Mouse (Mus musculus) erythroid progenitor cell, adult 5-6 weeks (primary cell): ENCODE results near the gene Ccdc142. TPM values are rescaled to one million over a fixed set of nuclear protein-coding genes. Genes with fewer than 3 reads are reported as not detected.

Source experiments
- ATAC-seq: replicated peaks from 2 replicates; pipeline ENCODE4 v1.8.0; 2016; ENCODE audit warnings: moderate number of reproducible peaks, mild to moderate bottlenecking, moderate TSS enrichment, inconsistent platforms; ENCODE audit not compliant: poor library complexity, low FRiP score, severe bottlenecking
- total RNA-seq, 2 experiments: library from RNA; stranded (forward) in 1 of 2; stranded (reverse) in 1 of 2; fragments of 150-400 nt in 1 of 2; fragments of 186-747, 209-891 nt in 1 of 2; gene quantifications; 2 replicates each; pipeline versions ENCODE4 v1.2.3 to v1.2.4; 2015 to 2017; ENCODE audit warnings: low replicate concordance in 2 of 2

Gene Ccdc142
- total RNA-seq, 2 experiments from 2014 or later: not detected

DNA sequence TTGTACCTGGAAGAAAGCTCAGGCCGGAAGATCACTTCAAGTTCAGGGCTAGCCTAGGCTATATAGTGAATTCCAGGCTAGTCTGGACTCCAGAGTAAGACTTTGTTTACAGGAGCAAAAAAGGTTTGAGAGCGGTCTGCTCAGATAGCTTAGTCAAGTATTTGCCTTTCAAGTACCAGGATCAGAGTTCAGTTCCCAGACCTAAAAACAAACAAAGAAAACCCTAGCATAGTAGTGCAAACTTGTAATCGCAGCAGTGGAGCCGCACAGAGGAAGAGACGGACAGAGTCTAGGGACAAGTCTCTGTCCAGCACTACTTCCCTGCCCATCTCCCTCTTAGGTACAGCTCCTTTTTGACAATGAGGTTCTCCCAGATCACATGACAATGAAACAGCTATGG lies 21.2 kb upstream of the Ccdc142 start:
- ATAC-seq: no peak

DNA sequence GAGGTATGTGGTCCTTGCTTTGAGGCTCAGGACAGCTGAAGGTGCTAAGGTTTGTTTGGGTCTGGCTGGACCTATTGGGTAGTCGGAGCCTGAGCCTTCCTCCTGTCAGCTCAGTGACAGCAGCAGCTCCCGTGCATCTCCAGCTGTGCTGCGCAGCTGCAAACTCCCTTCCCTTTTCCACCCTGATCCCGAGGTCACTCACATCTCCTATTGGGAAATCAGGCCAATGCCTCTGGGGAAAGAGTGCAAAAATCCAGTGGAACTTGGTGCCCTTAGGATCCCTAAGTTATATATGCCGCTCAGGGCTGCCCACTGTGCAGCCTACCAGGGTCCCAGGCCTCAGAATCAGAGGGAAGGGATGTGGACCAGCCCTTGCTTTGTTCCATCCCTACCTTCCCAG lies 17.9 kb upstream of the Ccdc142 start:
- no peak for ATAC-seq

DNA sequence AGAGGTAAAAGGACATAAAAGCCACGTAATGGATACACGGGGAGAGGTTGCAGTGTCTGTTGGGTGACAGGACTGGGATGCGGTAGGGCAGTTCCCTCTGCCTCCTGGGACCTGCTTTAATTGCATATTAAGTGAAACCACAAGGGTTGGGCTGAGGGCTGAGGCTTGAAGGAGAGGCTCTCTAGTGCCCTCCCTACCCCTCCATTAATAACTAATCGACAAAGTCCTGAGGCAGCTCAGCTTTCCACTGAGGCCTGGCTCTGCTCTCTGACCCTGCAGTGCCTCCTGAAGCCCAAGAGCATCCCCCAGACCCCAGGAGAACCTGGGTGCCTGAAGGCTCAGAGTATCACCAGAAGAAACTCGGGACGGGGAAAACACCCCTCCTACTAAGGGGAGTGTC lies 16.9 kb upstream of the Ccdc142 start:
- ATAC-seq: no peak

DNA sequence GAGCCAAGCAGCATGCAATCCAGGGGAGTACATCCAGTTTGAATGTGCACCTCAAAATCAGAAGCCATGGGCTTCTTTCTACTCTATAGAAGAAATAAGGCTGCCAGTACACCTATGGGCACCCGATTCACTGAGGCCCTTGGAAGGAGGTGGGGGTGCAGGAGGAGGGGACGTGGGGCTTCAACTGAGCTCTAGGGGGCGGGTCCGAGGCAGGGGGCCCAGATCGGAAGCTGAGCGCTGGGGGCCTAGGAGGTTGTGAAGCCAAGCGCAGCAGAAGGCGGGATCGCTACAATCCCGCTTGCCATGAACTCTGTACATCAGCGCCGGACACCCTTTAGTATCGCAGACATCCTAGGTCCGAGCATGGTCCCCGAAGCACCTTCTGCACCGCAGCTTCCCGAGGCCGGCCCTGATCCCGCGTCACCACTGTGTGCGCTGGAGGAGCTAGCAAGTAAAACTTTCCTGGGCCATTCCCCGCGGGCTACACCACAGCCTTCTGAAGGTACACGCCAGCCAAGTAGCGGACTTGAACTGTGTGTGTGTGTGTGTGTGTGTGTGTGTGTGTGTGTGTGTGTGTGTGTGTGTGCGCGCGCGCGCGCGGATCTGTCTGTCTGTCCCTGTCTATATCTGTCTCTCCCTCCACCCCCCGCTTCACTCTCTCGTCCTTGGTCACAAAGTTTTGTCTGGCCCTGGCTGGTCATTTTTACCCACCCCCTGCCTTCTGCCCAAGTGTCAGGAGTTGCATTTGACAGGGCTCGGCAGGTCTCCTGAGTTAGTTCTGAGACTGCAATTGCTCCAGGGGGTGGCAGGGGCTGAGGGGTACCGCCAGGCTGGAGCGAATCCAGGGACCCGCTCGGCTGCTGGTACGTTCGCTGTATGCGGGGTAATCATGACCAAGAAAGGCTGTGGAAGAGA lies 15.0 kb upstream of the Ccdc142 start, which contains the start of gene Lbx2:
Lbx2 (plus strand) TSS at position 247 of the 915 bp plus-strand sequence.
- ATAC-seq: no peak

DNA sequence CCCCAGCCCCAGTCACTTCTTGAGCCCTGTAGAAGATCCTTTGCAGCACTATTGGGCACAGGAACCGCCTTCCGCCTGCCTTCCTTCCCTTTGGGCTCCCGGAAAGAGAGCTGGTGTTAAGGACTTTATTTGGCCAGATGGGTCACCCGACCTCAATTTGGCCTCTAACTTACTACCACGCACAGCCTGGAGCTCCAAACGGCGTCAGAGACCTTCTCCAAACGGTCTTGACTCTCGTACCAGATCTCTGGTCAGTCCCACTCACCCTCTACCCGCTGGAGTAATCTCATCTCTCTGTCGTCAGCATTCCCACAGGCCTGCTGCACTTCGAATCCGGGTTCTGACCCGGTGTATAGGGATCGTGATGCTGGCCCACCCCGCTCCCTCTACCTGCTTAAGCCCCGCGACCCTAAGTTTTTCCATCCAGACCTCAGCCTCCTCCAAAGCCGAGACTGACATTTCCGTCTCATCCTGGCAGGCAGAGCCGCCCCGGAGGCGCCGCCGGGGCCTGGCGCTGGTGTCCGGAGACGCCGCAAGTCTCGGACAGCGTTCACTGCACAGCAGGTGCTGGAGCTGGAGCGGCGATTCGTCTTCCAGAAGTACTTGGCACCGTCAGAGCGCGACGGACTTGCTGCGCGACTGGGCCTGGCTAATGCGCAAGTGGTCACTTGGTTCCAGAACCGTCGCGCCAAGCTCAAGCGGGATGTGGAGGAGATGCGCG lies 14.0 kb upstream of the Ccdc142 start:
- ATAC-seq: no peak

DNA sequence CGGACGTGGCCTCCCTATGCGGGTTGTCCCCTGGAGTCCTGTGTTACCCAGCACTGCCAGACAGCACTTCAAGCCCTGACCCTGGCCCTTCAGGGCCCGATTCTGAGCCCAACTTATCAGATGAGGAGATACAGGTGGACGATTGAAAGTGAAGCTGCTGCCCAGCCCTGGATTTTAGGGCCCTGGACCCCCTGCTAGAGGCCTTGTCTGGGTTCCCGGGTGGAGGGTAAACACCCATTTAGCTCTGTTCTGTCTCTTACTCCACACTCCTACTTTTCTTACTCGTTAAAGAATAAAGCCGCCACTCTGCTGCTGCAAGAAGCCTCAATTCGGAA lies 13.5 kb upstream of the Ccdc142 start:
- ATAC-seq: 0 out of 2 replicates have a peak, but pooled peaks have one; percentile 30

DNA sequence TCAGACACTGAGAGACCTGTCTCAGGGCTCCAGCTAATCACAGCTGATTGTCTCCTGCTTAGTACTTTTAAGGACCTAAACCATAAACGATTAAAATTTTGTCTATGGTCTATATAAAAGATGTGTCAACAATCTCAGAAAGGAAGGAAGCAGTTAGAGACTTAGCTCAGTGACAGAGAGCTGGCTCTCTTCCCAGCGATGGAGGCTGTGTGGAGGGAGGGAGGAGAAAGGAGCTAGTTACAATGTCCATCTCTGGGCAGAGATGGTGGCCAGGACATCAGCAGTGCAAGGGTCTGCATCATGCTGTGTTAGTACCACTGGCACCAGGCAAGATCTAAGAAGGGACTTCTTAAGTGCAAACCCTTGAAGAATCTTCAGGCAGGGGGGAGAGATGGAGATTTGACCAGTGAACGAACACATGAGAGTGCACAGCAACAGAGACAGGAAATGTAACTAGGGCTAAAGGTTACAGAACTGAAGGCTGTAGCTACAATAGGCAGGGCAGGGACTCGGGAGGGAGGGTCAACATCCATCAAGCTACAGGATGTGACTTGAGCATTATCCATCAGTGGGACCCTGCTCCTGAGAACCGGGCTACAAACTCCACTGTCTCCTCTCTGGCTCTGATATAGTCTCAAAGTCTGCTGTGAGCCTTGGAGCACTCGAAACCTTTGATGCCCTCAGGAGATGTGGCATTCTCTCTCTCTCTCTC lies 8.8 kb upstream of the Ccdc142 start:
- ATAC-seq: no peak

DNA sequence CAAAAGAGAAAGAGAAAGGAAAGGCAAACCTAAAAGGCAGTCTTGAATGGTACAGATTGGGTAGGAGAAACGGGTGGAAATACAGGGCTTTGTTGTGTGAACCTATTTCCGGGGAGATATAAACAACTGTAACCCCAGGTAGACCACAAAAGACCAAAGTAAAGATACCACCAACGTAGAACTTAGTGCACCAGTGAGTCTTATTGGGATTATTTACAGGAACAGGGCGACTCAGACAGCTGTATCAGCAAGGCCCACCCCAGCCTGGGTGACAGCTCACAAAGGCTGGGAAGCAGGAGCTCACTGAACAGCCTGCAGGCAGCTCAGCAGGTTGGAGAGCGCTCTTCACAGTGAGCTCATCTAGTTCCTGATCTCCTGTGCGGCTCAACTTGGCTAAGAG lies 5.4 kb upstream of the Ccdc142 start:
- ATAC-seq: 0 out of 2 replicates have a peak, but pooled peaks have one; percentile 32

DNA sequence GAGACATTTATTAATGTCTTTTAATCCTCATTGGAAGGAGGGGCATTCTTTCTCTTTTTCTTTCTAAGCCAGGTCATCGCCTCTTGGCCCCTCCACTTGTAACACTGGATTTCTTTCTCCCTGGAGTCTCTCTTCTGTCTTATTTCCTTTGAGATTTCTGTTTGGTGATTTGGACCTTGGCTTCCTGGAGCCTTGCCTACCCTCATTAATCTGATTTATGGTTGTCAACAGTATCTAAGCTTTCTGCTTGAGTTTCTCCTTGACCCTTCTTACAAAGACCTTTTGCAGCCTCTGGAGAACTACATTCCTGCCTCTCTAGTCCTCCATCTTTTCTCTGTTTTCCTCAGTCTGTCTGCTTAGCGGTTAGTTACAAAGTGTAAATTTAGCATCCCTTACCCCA lies 3.0 kb upstream of the Ccdc142 start:
- ATAC-seq: no peak

DNA sequence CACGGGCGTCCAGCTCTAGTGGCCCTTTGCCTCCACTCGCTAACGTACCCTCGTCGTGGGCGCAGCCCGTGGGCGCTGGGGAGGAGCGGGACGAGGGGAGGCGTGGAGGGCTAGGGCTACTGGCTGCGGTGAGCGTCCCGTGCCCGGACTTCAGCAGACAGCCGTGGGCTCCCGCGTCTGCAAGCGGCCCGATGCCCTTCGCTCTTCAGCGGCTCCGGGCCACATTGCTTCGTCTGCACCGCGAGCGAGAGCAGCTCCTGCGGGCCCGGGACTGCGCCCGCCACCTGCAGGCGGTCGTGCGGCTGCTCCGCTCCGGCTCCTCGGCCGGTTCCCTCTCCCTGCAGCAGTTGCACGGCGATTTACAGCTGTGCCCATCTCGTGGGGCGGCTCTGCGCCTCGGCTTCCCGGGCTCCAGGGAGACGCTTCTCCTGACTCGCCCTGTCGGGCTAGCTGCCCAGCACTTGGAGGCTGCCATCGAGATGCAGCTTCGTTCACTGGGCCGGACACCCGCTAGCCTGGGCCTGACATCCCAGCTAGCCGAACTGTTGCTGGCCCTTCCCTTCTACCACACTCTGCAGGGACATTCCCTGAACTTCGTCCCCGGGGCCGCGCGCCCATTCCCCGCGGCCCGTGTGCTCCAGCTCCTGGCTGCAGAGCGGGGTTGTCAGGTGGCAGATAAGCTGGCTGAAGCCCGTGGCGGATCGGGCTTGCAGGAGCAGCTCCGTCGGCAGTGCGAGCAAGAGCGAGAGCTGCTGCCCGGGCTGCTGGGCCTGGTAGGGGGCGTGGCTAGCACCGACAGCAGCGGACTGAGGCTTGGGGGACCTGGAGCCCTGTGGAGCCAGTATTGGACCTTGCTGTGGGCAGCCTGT lies 521 bp downstream of the Ccdc142 start:
- ATAC-seq: peak; percentile 82

DNA sequence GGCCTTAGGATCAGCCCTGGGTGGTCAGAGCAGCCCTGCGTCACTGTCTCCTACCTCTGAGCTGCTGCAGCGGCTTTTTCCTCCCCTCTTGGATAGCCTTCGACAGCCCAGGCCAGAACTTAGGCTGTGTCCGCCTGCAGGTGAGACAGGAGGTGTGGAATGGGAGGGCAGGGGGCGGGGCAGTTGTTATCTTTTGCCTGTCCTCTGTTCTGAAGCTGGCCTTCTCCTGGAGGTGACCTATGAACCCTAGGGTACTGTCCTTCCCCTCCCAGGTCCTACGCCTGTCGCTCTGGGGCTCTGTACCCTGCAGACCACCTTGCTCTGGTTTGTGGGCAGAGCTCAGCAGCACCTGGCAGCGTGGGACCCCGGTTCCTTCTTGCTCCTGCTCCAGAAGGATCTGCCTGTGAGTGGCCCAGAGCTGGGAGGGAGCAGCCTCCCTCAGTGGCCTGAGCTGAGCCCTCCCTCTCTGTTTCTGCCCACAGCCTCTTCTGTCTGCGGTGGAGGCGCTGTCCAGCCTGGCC lies 1.8 kb downstream of the Ccdc142 start:
- no peak for ATAC-seq

DNA sequence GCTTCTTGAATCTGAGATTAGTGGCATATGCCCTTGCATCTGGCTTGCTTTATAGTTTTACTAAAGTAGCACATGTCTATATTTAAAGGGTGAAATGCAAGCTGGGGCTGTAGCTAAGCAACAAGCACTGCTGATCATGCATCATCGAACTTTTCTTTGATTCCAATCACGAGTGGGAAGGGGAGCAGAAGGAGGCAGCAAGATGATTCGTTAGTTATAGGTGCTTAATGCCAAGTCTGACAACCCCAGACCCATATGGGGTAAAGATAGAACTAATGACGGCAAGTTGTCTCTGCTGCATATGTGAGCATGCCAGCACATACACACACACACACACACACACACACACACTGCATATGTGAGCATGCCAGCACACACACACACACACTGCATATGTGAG lies 2.8 kb downstream of the Ccdc142 start:
- no peak for ATAC-seq

DNA sequence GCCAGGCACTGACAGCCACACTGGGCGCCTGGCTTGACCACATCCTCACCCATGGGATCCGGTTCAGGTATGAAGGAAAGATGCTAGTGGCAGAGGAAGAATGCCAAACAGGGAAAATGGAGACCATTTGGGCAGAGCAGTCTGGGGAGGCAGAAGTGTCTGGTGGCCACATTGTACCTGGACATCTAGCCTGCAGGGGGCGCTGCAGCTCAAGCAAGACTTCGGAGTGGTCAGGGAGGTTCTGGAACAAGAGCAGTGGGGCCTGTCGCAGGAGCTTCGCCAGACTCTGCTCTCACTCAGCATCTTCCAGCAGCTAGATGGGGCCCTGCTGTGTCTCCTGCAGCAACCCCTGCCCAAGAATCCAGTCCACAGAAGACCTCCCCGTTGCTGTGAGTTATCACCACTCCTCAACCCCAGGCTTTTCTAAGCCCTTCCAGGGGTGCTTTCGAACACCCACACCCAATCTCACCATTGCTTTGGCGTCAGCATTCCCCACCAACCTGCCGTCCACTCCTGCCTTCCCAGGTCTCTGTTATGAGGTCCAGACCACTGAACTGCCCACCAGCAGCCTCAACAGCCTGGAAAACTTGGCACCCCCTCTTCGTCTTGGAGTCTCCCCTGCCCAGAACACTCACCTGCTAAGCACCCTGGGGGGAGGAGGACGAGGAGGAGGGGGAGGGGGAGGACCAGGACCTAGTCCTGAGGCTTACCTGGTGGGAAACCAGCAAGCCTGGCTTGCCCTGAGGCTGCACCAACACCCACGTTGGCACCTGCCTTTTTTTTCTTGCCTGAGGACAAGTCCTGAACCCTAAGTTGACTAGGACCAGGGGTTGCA lies 6.4 kb downstream of the Ccdc142 start:
- peak; percentile 74 for ATAC-seq

DNA sequence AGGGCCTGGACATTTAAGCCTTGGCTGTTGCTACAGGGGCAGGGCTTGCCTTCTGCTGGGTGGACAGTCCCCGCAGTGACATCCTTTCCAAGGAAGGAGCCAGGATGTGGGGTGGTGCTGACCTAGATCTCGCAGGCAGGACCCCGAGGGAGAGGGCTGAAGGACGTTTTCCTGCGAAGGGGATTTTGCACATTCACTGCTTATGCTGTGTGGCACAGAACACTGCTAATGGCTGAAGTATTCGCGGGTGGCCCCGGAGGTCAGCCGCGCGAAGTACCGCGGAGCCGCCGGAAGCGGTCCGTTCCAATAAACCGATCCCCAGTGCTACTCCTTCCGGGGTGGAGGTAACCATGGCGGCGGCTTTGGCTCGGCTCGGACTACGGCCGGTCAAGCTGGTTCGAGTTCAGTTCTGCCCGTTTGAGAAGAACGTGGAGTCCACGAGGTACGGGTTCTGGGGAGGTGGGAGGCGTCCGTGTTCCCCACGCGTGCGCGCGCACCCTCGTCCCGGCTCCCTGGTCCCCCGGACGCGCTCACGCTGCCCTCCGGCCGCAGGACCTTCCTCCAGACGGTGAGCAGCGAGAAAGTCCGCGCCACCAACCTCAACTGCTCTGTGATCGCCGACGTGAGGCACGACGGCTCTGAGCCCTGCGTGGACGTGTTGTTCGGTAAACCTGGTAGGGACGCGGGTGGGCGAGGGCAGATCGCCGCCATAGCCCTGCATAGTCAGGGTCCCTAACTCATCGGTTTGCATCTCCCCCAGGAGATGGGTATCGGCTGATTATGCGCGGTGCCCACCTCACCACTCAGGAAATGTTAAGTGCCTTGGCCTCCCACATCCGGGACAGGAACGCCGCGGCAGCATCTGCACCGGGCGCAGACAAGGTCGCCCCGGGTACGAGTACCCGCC lies 7.6 kb downstream of the Ccdc142 start, which contains the start of gene Mrpl53:
Mrpl53 (plus strand) TSS at position 279 of the 907 bp plus-strand sequence.
- peak; percentile 76 for ATAC-seq

DNA sequence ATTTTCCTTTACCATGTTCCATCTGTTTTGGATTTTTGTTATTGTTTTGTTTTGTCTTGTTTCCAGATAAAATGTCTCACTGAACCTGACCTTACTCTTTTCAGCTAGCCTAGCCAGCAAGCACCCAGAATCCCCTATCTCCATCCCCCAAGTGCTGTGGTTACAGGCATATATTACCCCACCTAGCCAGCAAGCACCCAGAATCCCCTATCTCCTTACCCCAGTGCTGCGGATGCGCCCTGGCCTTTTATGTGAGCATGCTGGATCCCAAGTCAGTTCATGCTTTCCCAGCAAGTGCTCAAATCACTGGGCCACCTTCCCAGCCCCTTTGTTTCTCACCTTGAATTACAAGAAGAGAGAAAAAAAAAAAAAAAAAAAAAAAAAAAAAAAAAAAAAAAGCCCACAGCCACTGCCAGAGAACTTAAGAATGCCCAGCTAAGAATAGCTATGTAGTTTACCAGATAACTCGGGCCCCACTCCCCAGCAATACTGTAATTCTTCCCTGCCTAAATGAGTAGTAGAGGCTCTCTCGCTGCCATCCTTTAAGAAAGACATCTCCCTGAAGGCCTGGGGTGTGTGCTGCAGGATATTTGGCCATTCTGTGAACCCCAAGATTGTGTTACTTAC lies 10.2 kb downstream of the Ccdc142 start:
- ATAC-seq: no peak

DNA sequence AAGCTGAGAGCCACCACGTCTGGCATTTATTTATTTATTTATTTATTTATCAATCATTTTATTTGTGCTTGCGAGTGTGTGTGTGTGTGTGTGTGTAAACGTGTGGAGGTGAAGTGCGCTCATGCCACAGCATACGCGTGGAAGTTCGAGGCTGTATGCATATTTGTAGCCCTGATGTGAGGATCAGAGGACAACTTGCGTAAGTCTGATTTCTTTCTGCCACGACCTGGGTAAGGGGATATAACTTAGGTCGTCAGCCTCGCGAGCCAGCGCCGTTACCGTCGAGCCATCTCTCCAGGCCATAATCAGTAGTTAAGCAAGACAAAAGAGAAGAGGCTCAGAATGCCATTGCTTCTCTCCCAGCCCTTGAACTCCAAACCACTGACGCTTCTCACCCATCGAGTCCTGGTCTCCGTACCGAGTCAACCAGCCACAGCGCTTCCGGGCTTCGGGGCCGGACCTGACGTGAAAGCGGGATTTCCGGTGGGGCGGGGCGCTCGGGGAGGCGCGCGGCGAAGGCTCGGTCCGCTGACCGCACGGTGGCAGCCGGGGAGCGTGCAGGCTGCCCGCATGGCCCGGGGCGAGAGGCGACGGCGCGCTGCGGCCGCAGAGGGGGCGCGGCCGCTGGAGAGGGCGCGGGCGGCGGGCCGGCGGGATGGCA lies 13.7 kb downstream of the Ccdc142 start, which contains the start of gene Mogs:
Mogs (plus strand) TSS at position 486 of the 661 bp plus-strand sequence.
- peak; percentile 92 for ATAC-seq
